Mouse (Mus musculus): ENCODE results near the gene Tdrd7.

Gene Tdrd7

DNA sequence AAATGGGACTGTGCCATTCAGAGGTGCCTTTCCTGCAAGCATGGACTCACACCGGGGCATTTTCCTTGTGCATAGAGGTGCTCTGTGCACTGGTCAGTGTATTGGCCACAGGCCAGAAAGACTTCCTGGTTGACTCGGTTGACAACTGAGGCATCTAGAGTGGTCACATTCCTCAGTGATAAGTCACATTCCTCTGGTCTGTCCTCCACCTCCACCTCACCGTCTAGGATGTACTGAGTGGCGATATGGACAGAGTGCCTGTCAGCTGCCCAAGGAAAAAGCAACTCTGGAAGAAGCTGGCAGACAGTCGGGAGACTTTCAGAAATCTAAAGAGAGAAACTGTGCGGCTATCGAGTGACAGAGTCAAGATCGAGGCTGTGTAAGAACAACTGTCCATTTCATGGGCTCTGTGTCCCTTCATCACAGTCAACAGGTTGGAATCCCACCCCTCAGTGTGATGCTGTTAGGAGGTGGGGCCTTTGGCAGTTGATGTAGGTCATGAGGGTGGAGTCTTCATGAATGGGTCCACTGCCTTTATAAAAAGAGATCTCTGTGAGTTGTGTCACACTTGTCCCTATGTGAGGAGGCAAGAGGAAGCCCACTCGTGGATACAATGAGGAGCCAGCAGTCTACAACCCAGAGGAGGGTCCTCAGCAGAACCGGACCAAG lies at the start of gene Tdrd7:
Gene Tdrd7, plus strand, starts transcription at position 564 of the 669 bp plus-strand sequence.
- no peak for DNase-seq

DNA sequence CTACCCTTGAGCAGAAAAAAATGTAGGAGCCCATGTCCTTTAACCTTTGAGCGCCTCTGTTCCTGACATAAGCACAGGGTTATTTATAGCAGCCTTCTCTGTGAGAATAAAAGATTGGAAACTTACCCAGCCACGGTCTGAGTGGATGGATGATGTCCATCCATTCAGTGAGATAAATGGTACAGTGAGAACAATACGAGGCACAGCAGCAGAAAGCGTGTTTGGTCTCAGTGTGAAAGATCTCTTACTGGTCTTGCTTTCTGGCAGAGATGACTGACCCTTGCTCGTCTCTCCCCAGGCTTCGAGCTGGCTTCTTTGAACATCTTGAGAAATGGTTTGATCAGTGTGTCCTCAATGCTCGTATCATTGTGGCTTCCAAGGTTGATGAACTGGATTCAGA lies 48.0 kb upstream of the Tdrd7 start:
- no peak for DNase-seq

DNA sequence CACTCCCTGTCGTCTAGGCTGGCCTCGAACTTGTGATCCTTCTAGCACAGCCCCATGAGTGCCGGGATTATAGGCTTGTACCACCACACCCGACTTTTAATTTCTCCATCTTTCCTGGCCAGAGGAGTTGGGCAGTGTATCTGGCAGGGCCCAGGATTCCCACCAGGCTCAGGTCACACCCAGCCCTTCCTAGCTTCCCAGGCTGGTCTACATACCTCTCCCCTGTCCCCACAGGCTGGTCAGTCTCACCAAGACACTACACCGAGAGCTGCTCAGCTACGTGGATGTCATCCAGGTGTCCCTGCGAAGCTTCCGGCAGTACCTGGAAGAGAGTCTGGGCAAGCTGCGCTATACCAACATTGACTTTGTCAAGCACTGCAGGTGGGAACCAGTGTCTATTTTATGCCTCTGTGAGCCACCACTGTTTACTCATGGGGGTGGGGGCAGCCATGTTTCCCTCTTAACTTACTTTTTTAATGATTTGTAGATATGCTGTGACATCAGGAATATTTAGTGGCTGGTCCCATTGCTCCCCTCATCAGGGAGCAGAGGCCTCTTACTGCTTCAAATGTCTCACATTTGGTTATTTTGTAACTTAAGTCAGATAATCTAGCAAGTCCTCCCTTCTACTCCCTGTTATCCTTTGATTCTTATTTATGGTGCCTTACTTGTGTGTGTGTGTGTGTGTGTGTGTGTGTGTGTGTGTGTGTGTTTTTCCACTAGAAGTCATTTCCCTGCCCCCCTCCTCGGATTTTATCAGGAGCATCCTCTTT lies 43.3 kb upstream of the Tdrd7 start:
- no peak for DNase-seq

- DNase-seq, result no peak
Observed at GRCm38 (mm10) chr4:45924011-45924410, 41.1 kb upstream of the Tdrd7 start.

DNA sequence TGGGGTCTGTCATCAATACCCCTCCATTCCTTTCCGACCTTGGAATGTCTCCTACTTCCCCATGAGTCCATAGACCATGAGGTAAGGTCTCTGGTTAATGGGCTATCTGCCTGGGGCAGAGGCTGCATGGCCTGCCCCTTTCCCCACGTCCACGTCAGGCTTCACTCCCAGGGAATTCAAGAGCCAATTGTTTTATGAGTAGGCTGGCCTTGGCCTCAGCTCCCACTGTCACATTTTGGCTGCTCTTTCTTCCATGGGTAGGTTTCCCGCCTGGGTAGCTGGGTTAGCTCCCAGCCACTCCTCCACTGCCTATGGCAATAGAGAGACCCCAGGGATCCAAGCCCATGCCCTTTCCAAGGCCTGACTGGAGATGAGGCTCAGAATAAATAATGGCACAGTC lies 36.6 kb upstream of the Tdrd7 start:
- no peak for DNase-seq

- DNase-seq, result peak; percentile 52
Observed at GRCm38 (mm10) chr4:45941628-45942044, 23.5 kb upstream of the Tdrd7 start.

GRCm38 (mm10) chr4:45947729-45948128 lies 17.4 kb upstream of the Tdrd7 start:
- no peak for DNase-seq

DNA sequence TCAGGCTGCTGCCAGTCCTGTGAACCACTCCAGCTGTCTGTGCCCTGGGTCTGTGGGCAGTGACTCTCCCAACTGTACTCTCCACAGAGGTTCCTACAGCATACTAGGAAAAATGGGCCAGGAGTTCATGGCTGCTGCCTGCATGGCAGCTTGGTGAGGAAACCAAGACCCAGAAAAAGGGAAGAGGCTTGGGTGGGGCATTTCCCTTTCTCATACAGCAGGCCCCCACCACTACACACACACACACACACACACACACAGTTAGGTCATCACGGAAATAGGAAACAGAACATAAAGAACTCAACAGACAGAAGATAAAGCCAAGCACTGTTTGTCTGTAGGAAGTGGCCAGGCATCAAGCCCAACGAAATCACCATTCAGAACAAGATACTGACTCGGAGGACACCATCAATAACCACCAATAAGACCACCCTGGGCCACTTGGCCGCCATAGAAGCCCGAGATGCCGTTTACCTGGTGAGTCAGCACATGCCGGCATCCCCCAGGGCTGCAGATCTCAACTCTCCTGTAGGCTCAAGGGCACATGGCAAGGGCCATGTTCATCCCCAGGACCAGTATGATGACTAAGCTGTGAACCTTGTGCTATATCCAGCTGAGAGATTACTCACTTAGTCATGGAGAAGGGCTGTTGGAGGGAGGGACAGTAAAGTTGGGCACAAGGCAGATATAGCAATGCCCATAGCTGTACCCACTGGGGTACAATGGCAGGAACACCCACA lies 15.9 kb upstream of the Tdrd7 start:
- no peak for DNase-seq

- DNase-seq, result no peak
Observed at GRCm38 (mm10) chr4:45951830-45952229, 13.3 kb upstream of the Tdrd7 start.

DNA sequence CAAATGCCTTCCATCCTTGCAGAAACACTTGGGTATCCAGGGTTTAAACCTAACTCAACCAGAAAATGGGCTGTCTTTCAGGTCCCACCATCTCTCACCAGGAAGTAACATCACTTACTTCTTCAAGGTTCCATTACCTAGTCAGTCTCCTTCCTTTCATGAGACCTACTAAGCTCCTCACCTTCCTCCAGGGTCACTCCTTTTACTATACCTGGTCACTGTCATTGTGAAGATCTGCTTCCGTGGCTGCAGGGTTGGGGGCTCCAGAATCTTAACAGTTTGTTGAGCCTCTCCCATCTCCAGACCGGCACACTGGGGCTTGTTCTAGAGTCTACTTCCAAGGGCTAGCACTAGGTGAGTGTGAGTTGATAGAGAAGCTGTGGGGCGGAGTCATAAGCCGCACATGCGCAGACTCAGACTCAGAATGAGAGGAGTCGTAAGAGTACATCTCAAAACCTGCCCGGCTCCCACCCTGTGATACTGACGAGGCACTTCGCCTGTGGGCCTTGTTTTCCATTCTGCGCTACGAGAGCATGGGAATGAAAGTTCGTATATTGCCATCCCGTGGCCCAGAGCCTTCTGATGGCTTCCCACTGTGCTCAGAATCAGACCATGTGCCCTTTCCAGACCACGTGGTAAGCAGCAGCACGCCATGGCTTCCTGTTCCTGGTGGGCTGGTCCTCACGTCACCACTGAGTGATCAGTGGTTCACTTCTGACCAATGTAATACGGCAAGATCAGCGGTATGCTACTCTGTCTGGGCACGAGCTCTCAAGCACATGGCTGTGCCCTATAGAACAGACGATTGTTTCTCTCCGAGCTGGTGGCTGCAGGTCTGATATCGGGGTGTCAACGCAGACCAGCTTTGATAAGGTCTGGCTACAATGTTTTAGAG lies 11.9 kb upstream of the Tdrd7 start:
- no peak for DNase-seq

DNA sequence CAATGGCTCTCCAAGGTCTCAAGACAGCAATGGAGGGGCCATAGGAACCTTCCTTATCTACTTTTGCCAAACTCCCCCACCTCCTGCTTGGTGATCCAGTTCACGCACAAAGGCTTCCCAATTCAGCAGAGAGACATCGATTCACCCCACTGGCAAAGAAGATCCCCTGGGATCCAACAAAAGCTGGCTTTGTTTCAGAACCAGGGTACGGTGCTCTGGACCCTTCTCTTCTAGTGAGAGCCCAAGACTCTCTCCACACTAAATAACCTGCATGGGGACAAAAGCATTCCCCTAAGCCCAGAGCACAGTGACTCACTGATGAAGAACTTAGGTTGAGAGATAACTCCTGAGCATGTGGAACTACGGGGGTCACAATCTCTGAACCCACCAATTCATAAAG lies 9.9 kb upstream of the Tdrd7 start:
- no peak for DNase-seq

GRCm38 (mm10) chr4:45956131-45956530 lies 9.0 kb upstream of the Tdrd7 start:
- no peak for DNase-seq

- DNase-seq, result no peak
Observed at GRCm38 (mm10) chr4:45956706-45957105, 8.4 kb upstream of the Tdrd7 start.

- DNase-seq, result no peak
Observed at GRCm38 (mm10) chr4:45965737-45966447, 758 bp downstream of the Tdrd7 start.

DNA sequence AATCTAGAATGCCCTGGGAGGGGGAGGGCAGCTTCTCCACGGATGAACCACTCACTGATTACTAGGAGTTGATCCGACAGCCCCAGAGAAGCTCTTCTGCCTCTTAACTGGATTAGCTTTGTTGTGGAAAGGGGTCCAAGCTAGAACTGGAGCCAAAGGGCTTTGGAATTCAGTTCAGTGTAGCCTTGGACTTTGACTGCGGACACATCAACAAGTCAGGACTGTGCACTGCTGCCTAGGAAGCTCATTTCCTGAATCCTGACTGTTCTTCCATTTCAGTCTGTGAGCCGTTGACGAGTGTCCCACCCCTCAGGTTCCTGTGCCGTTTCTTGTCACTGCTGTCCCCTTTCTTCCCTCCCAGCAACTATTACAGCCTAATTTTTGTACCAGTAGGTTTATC lies 1.6 kb downstream of the Tdrd7 start:
- no peak for DNase-seq

DNA sequence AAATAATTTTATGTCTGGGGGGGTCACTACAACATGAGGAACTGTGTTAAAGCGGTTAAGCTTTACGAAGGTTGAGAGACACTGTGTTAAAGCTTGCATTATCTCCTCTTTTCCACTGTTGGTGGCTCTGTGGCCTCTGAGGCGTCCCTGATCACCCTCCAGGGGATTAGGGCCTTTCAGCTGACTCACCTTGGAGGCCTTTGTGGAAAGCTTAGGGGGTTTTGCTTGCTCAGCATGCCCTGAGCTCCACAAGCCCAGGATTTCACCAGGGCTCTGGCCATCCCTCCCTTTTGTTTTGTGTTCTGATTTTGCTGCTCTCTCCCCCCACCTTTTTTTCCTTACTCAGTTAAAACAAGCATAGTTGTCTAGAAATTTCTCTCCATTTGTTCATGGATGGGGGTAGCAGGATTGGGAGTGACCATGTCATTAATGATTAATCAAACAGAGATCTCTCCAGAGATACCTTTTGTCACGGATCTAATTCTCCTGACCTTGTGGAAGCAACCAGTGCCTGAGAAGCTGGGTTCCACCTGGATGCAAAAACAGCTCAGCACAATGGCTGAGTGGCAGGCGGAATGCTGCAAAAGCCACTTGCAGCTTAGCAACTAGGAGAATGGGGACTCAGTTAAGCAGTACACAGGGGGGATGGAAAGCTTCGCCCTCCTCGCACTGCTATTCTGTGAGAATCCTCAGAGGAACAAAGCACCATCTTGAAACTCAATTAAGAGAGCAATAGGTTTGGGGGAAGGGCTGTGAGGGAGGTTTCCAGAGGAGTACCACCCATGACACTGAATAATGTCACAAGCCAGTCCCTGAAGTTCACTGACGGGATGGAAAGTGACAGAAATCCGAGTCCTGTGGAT lies 2.6 kb downstream of the Tdrd7 start:
- no peak for DNase-seq

DNA sequence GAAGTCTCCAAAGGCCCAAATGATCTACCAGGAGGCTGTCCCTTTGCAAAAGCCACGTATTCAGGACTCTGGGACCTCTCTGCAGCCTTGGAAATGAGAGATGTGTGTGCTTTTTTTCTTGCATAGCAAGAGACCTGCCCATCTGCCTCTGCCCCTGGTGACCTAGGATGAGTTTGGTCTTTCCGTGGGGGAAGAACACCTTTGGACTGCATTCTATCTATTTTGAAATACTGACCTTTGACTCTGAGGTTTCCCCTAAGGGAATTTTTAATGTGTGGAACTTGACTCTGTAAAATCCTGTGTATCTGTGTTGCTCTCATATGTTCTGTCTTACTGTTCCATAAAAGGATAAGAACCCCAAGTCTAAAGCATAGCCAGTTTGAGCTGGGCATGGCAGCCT lies 3.9 kb downstream of the Tdrd7 start:
- no peak for DNase-seq

DNA sequence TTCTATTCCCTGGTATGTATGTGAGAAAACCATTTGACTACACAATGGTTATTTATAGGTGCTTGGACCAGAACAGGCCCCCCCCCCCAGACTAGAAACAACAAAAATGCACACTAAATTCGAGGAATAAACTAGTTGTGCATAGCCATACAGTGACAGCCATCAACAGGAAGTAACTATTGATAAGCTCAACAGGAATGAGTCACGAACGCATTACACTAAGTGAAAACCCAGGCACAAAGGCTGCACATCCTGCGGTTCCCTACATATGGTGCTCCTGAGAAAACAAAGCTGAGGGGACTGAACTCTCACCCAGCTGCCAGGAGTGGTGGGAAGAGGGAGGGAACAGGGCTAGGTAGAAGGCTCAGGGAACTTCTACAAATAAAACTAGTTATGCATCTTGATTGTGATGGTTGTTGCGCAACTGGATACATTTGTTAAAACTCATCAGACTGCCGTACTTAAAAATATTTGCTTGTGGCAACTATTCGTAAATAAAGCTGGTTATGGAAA lies 5.0 kb downstream of the Tdrd7 start:
- DNase-seq, result no peak

DNA sequence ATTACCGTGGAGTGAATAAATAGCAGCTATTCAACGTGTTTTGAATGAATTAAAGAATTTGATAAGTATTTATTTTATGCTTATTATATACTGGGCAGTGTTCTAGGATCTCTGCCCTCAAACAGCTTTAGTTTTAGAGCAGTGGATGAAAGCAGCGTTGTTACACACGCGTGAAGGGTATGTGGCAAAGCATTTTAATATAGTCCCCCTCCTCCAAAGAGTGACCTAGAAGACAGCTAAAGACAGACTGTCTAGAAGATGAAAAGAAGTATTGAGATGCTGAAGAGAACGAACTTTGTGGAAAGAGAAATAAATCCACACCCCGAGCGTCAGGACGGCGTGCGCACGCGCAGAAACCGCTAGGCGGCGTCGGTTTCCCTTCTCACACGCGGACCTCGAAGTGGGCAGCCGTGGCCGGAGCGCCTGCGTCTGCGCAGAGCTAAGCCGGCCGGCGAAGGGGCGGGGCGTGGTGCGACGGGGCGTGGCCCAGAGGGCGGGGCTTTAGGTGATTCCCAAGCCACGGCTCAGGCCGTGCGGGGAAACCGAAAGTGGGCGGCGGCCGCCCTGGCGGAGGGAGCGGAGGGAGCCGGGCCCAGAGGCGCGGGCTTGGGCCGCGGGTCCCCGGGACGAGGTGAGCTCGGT lies 6.8 kb downstream of the Tdrd7 start:
- peak; percentile 87 for DNase-seq

DNA sequence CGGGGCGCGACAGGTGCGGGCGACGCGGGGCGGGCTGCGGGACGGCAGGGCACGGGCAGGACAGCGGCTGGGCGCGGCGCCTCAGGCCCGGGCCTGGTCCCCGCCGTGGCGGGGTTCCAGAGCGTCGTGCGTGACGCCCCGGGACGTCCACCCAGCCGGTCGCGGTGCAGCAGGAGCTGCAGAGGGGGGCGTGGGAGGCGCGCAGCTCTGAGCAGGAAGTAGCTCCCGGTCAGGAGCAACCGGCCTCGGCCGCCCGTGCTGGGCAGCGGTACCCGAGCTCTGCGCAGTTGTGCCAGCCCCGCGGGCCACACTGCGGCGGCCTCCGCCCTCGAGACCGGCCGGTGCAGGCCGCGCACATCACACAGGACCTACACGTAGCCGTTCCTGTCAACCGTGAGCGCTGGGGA lies 7.3 kb downstream of the Tdrd7 start:
- DNase-seq, result peak; percentile 34
